Mouse (Mus musculus): Measurements from ENCODE around the gene Cntrl. TPM values are rescaled to one million over a fixed set of nuclear protein-coding genes. Genes with fewer than 3 reads are reported as not detected.
A peak's percentile ranks its signal among the peaks of the same experiment; 100 is the strongest.

Gene Cntrl
- total RNA-seq, 4 experiments from 2014 or later: 12.5 to 15.6 (median 14.0) TPM

- no peak for DNase-seq (ENCODE audit: low spot score in 2 of 2)
Observed at GRCm38 (mm10) chr2:35173666-35174065, 64.4 kb downstream of the Cntrl start.

GRCm38 (mm10) chr2:35174100-35174499 is 64.8 kb downstream of the Cntrl start:
- no peak for DNase-seq (ENCODE audit: low spot score in 2 of 2)

GRCm38 (mm10) chr2:35175281-35176065 is 66.2 kb downstream of the Cntrl start:
- no peak for DNase-seq (ENCODE audit: low spot score in 2 of 2)

GRCm38 (mm10) chr2:35178153-35178552 is 68.9 kb downstream of the Cntrl start:
- no peak for DNase-seq (ENCODE audit: low spot score in 2 of 2)

- no peak for DNase-seq (ENCODE audit: low spot score in 2 of 2)
Observed at GRCm38 (mm10) chr2:35183115-35183673, 73.9 kb downstream of the Cntrl start.

- no peak for DNase-seq (ENCODE audit: low spot score in 2 of 2)
Observed at GRCm38 (mm10) chr2:35188929-35189328, 79.6 kb downstream of the Cntrl start.

GRCm38 (mm10) chr2:35193976-35194375 is 84.7 kb downstream of the Cntrl start:
- DNase-seq (ENCODE audit: low spot score in 2 of 2): no peak

- DNase-seq (ENCODE audit: low spot score in 2 of 2): no peak
Observed at GRCm38 (mm10) chr2:35195626-35196544, 86.6 kb downstream of the Cntrl start.

- no peak for DNase-seq (ENCODE audit: low spot score in 2 of 2)
Observed at GRCm38 (mm10) chr2:35199541-35199940, 90.2 kb downstream of the Cntrl start.

GRCm38 (mm10) chr2:35199971-35200897 is 90.9 kb downstream of the Cntrl start:
- peak in 1 of 2 experiments; percentile 42 for DNase-seq (ENCODE audit: low spot score in 2 of 2)

GRCm38 (mm10) chr2:35200898-35201668 is 91.8 kb downstream of the Cntrl start, which contains the start of gene Rab14:
TSS of gene Rab14 (minus strand) at chr2:35201120.
- peak; percentile 99 for DNase-seq (ENCODE audit: low spot score in 2 of 2)

GRCm38 (mm10) chr2:35203729-35204128 is 94.4 kb downstream of the Cntrl start:
- DNase-seq (ENCODE audit: low spot score in 2 of 2): no peak

- DNase-seq (ENCODE audit: low spot score in 2 of 2): no peak
Observed at GRCm38 (mm10) chr2:35206761-35207160, 97.5 kb downstream of the Cntrl start.

- DNase-seq (ENCODE audit: low spot score in 2 of 2): no peak
Observed at GRCm38 (mm10) chr2:35208054-35208453, 98.8 kb downstream of the Cntrl start.

GRCm38 (mm10) chr2:35208931-35209665 is 99.8 kb downstream of the Cntrl start:
- no peak for DNase-seq (ENCODE audit: low spot score in 2 of 2)

GRCm38 (mm10) chr2:35211681-35212080 is 102.4 kb downstream of the Cntrl start:
- no peak for DNase-seq (ENCODE audit: low spot score in 2 of 2)

GRCm38 (mm10) chr2:35213345-35213910 is 104.1 kb downstream of the Cntrl start:
- DNase-seq (ENCODE audit: low spot score in 2 of 2): no peak

GRCm38 (mm10) chr2:35214881-35215358 is 105.6 kb downstream of the Cntrl start:
- DNase-seq (ENCODE audit: low spot score in 2 of 2): peak; percentile 73 to 91

GRCm38 (mm10) chr2:35215363-35215762 is 106.1 kb downstream of the Cntrl start:
- DNase-seq (ENCODE audit: low spot score in 2 of 2): peak in 1 of 2 experiments; percentile 10
